23 mouse cellular contexts compared by ENCODE assay signal in genomic region chr14:73137234-73137633, GRCm38 (mm10). TPM values are rescaled to one million over a fixed set of nuclear protein-coding genes. Genes with fewer than 3 reads are reported as not detected.
DNase-seq lines count a peak whose midpoint lies in the region; ATAC-seq and TF ChIP-seq lines count a peak whose summit lies in the region.
"Had no signal": no experiment of that assay in that cellular context is flagged by ENCODE, and none has a peak within 500 bp of the region (broad histone marks: within the 10 kb centered on the region; RNA-seq: fewer than 3 reads in every experiment).

No protein-coding gene starts in this region.

- no peaks in the 10 kb centered on the region for H3K9me3 ChIP-seq in intestine, embryonic 16.5 days (ENCODE audit: control insufficient read depth, low read length)
- no peaks in the 10 kb centered on the region for H3K9me3 ChIP-seq in intestine, embryonic 15.5 days
- no peaks in the 10 kb centered on the region for H3K9me3 ChIP-seq in intestine, postnatal 0 days (ENCODE audit: control insufficient read depth)
- no peaks in the 10 kb centered on the region for H3K9me3 ChIP-seq in forebrain, embryonic 10.5 days
- H3K9me3 ChIP-seq: embryonic facial prominence, embryonic 13.5 days; embryonic facial prominence, embryonic 15.5 days; forebrain, embryonic 13.5 days; forebrain, embryonic 15.5 days had no signal

- H3K27me3 ChIP-seq in intestine, embryonic 16.5 days (replicated peaks; ENCODE audit: control insufficient read depth, insufficient read depth, low read length), result no peaks in the 10 kb centered on the region
- no peaks in the 10 kb centered on the region for H3K27me3 ChIP-seq in intestine, embryonic 15.5 days (replicated peaks)
- H3K27me3 ChIP-seq in intestine, postnatal 0 days (replicated peaks; ENCODE audit: control insufficient read depth, insufficient read depth, low read length), result no peaks in the 10 kb centered on the region
- H3K27me3 ChIP-seq in forebrain, embryonic 10.5 days (ENCODE audit: poor library complexity, severe bottlenecking), result no peaks in the 10 kb centered on the region
- H3K27me3 ChIP-seq: embryonic facial prominence, embryonic 13.5 days; embryonic facial prominence, embryonic 15.5 days; forebrain, embryonic 13.5 days; forebrain, embryonic 15.5 days; Patski had no signal

- no peak for TF ChIP-seq CTCF in intestine, postnatal 0 days (IDR thresholded peaks at IDR 0.05; ENCODE audit: low read depth)

- H3K4me1 ChIP-seq in intestine, embryonic 16.5 days (ENCODE audit: control insufficient read depth, insufficient read depth, low read length), result no peaks in the 10 kb centered on the region
- no peaks in the 10 kb centered on the region for H3K4me1 ChIP-seq in intestine, embryonic 15.5 days (replicated peaks)
- H3K4me1 ChIP-seq in intestine, postnatal 0 days (replicated peaks; ENCODE audit: control insufficient read depth, insufficient read depth, low read length), result no peaks in the 10 kb centered on the region
- H3K4me1 ChIP-seq in forebrain, embryonic 10.5 days, result peaks cover 17% of the 10 kb centered on the region

- no peak overlapping the region for H3K27ac ChIP-seq in intestine, embryonic 16.5 days (ENCODE audit: low read length)
- no peak overlapping the region for H3K27ac ChIP-seq in intestine, embryonic 15.5 days
- no peak overlapping the region; the same call in 1 of the 2 replicates for H3K27ac ChIP-seq in intestine, postnatal 0 days (ENCODE audit: low read depth, low read length)
- H3K27ac ChIP-seq in forebrain, embryonic 10.5 days, result no peak overlapping the region
- H3K27ac ChIP-seq: embryonic facial prominence, embryonic 13.5 days; embryonic facial prominence, embryonic 15.5 days; forebrain, embryonic 13.5 days; forebrain, embryonic 15.5 days had no signal

- no peak overlapping the region for H3K9ac ChIP-seq in intestine, embryonic 16.5 days (ENCODE audit: low read depth, low read length)
- no peak overlapping the region for H3K9ac ChIP-seq in intestine, embryonic 15.5 days
- H3K9ac ChIP-seq in intestine, postnatal 0 days (ENCODE audit: low read depth, low read length), result no peak overlapping the region
- H3K9ac ChIP-seq: embryonic facial prominence, embryonic 13.5 days; embryonic facial prominence, embryonic 15.5 days; forebrain, embryonic 13.5 days; forebrain, embryonic 15.5 days; forebrain, postnatal 0 days had no signal

- 72% methylated on average over 5 of the region's 5 CpGs for WGBS in intestine, embryonic 16.5 days
- 61% methylated on average over 5 of the region's 5 CpGs for WGBS in intestine, embryonic 15.5 days
- 54% methylated on average over 5 of the region's 5 CpGs for WGBS in intestine, postnatal 0 days
- 82% methylated on average over 5 of the region's 5 CpGs for WGBS in forebrain, embryonic 10.5 days

- H3K36me3 ChIP-seq in intestine, embryonic 16.5 days (ENCODE audit: control insufficient read depth, insufficient read depth, low read length), result no peaks in the 10 kb centered on the region
- no peaks in the 10 kb centered on the region for H3K36me3 ChIP-seq in intestine, embryonic 15.5 days
- H3K36me3 ChIP-seq in intestine, postnatal 0 days (ENCODE audit: control insufficient read depth, insufficient read depth), result no peaks in the 10 kb centered on the region
- no peaks in the 10 kb centered on the region for H3K36me3 ChIP-seq in forebrain, embryonic 10.5 days (replicated peaks)
- H3K36me3 ChIP-seq: embryonic facial prominence, embryonic 13.5 days; embryonic facial prominence, embryonic 15.5 days; forebrain, embryonic 15.5 days had no signal

- H3K4me2 ChIP-seq in intestine, embryonic 16.5 days (ENCODE audit: low read depth, low read length), result no peak overlapping the region
- no peak overlapping the region for H3K4me2 ChIP-seq in intestine, embryonic 15.5 days (replicated peaks)
- no peak overlapping the region for H3K4me2 ChIP-seq in intestine, postnatal 0 days (replicated peaks; ENCODE audit: low read depth)
- H3K4me2 ChIP-seq: embryonic facial prominence, embryonic 13.5 days; embryonic facial prominence, embryonic 15.5 days; forebrain, embryonic 13.5 days; forebrain, embryonic 15.5 days had no signal

- H3K4me3 ChIP-seq in intestine, embryonic 16.5 days (ENCODE audit: low read length), result no peak overlapping the region
- H3K4me3 ChIP-seq in intestine, embryonic 15.5 days (replicated peaks), result no peak overlapping the region
- no peak overlapping the region for H3K4me3 ChIP-seq in intestine, postnatal 0 days (ENCODE audit: low read depth, low read length)
- no peak overlapping the region for H3K4me3 ChIP-seq in forebrain, embryonic 10.5 days
- H3K4me3 ChIP-seq: embryonic facial prominence, embryonic 13.5 days; embryonic facial prominence, embryonic 15.5 days; erythroblast, embryonic 14.5 days; forebrain, embryonic 13.5 days; forebrain, embryonic 15.5 days had no signal

- peak; percentile 6 for DNase-seq in thymus, postnatal 4 days
- DNase-seq in thymus, adult 18-20 months, result no peak
- DNase-seq in forebrain, embryonic 10.5 days (ENCODE audit: extremely low spot score, low spot score), result no peak
- DNase-seq: adrenal gland, adult 8-10 months; adrenal gland, postnatal 14 days; adrenal gland, postnatal 36 days; cerebellum, adult 11-12 months; cerebellum, adult 2 months; cerebellum, adult 9-10 months; cerebellum, postnatal 10 days; cerebellum, postnatal 36 days; embryo, embryonic 11 days; forebrain, postnatal 0 days had no signal

- ATAC-seq in intestine, embryonic 16.5 days, result 0 out of 2 replicates have a peak, but pooled peaks have one; percentile 2
- no peak for ATAC-seq in intestine, embryonic 15.5 days
- ATAC-seq in intestine, postnatal 0 days, result peak; percentile 51; the same call in 1 of the 2 replicates
- ATAC-seq: activated CD4-positive, CD25-positive, alpha-beta regulatory T cell, adult 4 months; forebrain, embryonic 13.5 days; forebrain, embryonic 15.5 days; forebrain, postnatal 0 days; Patski had no signal

RNA-seq across cellular contexts. Expression of gene Rcbtb2, which starts 14.4 kb away (rescaled TPM):
- polyA plus RNA-seq in intestine, embryonic 16.5 days (2015; fragmentation: Nextera tagmentation; extraction: Ambion mirVana), result 55.5 and 62.2 TPM in 2 replicates
- polyA plus RNA-seq in intestine, embryonic 15.5 days (2015; fragmentation: Nextera tagmentation; extraction: Ambion mirVana), result 69.2 and 77.0 TPM in 2 replicates
- 31.8 and 32.2 TPM in 2 replicates for polyA plus RNA-seq in intestine, postnatal 0 days (2015; fragmentation: Nextera tagmentation; extraction: Ambion mirVana)
- 165 and 168 TPM in 2 replicates for polyA plus RNA-seq in forebrain, embryonic 10.5 days (2016; fragmentation: Nextera tagmentation; extraction: Ambion mirVana)
